Mouse (Mus musculus) olfactory bulb, adult 2 months (tissue): ENCODE data around the gene Rxfp2. TPM values are rescaled to one million over a fixed set of nuclear protein-coding genes. Genes with fewer than 3 reads are reported as not detected.

Experiments used
- H3K27ac ChIP-seq: fragments of 200-500 bp; 2 replicates; pipeline ENCODE4 v1.5.1; 2012; ENCODE audit warnings: low read depth, low read length; ENCODE audit not compliant: insufficient read depth
- H3K4me1 ChIP-seq: fragments of 200-500 bp; 2 replicates; pipeline ENCODE4 v1.6.1; 2012; ENCODE audit warnings: low read length; ENCODE audit not compliant: control insufficient read depth, insufficient read depth
- H3K4me3 ChIP-seq: fragments of 200-500 bp; 2 replicates; pipeline ENCODE4 v1.5.1; 2012; ENCODE audit warnings: mild to moderate bottlenecking, low read depth, low read length, moderate library complexity; ENCODE audit not compliant: insufficient read depth
- CTCF ChIP-seq: fragments of 200-500 bp; IDR thresholded peaks from 2 replicates; pipeline ENCODE4 v1.5.1; 2012; ENCODE audit warnings: low read depth, mild to moderate bottlenecking, low read length, moderate library complexity; ENCODE audit not compliant: insufficient read depth
- POLR2A ChIP-seq: fragments of 200-500 bp; IDR thresholded peaks from 2 replicates; pipeline ENCODE4 v1.6.1; 2012; ENCODE audit warnings: mild to moderate bottlenecking, low read depth, low read length, moderate library complexity; ENCODE audit not compliant: insufficient read depth
- WGBS: fragments of 180-500 bp; shearing (Covaris S2); methylation state at CpG from one replicate; pipeline ENCODE4 v1.1.7; 2018; 5-methylcytosine and 5-hydroxymethylcytosine counted together
- polyA plus RNA-seq: library from polyadenylated mRNA; stranded (reverse); fragments of >200 nt; gene quantifications from 2 replicates; pipeline ENCODE4 v1.2.4, GENCODE M21; 2012; ENCODE audit warnings: low replicate concordance; ENCODE audit not compliant: missing spikeins, insufficient read depth, insufficient read length

Rxfp2 gene
- polyA plus RNA-seq, 1 experiment = not detected

- WGBS = 94% methylated on average over 1 of the region's 1 CpGs
- no peak overlapping the region for H3K4me3 ChIP-seq
- no peak overlapping the region for H3K27ac ChIP-seq
- TF ChIP-seq CTCF (no peak), POLR2A (no peak)
- H3K4me1 ChIP-seq = no peaks in the 10 kb centered on the region
These were observed 36.8 kb downstream of the Rxfp2 start for GRCm38 (mm10) chr5:150055322-150055721.

- 69% methylated on average over 5 of the region's 5 CpGs for WGBS
- Histone ChIP-seq H3K27ac (no peak overlapping the region), H3K4me3 (no peak overlapping the region), H3K4me1 (no peaks in the 10 kb centered on the region)
- TF ChIP-seq CTCF (no peak), POLR2A (no peak)
These were observed 37.6 kb downstream of the Rxfp2 start for GRCm38 (mm10) chr5:150056056-150056455.

GRCm38 (mm10) chr5:150058845-150059244, 40.4 kb downstream of the Rxfp2 start:
- Histone ChIP-seq H3K4me1 (no peaks in the 10 kb centered on the region), H3K4me3 (no peak overlapping the region), H3K27ac (no peak overlapping the region)
- WGBS = 83% methylated on average over 5 of the region's 5 CpGs
- TF ChIP-seq POLR2A (no peak), CTCF (no peak)

GRCm38 (mm10) chr5:150059466-150059865, 41.0 kb downstream of the Rxfp2 start:
- no peak overlapping the region for H3K4me3 ChIP-seq
- TF ChIP-seq POLR2A = no peak
- TF ChIP-seq CTCF = no peak
- whole genome bisulfite sequencing = 92% methylated on average over 9 of the region's 9 CpGs
- no peak overlapping the region for H3K27ac ChIP-seq
- no peaks in the 10 kb centered on the region for H3K4me1 ChIP-seq

GRCm38 (mm10) chr5:150061086-150061485, 42.6 kb downstream of the Rxfp2 start:
- TF ChIP-seq CTCF (no peak), POLR2A (no peak)
- Histone ChIP-seq H3K4me1 (no peaks in the 10 kb centered on the region), H3K27ac (no peak overlapping the region), H3K4me3 (no peak overlapping the region)
- 86% methylated on average over 9 of the region's 9 CpGs for WGBS

GRCm38 (mm10) chr5:150064286-150064685, 45.8 kb downstream of the Rxfp2 start:
- Histone ChIP-seq H3K27ac (no peak overlapping the region), H3K4me1 (0 out of 2 replicates have a peak, but pooled peaks cover 2% of the 10 kb centered on the region), H3K4me3 (no peak overlapping the region)
- no peak for TF ChIP-seq POLR2A
- no peak for TF ChIP-seq CTCF
- WGBS = 71% methylated on average over 10 of the region's 10 CpGs

GRCm38 (mm10) chr5:150070086-150070485, 51.6 kb downstream of the Rxfp2 start:
- Histone ChIP-seq H3K4me3 (no peak overlapping the region), H3K27ac (no peak overlapping the region), H3K4me1 (0 out of 2 replicates have a peak, but pooled peaks cover 2% of the 10 kb centered on the region)
- WGBS = 24% methylated on average over 10 of the region's 10 CpGs
- TF ChIP-seq CTCF = no peak
- no peak for TF ChIP-seq POLR2A

GRCm38 (mm10) chr5:150071738-150072137, 53.3 kb downstream of the Rxfp2 start:
- 0 out of 2 replicates have a peak, but pooled peaks cover 2% of the 10 kb centered on the region for H3K4me1 ChIP-seq
- no peak overlapping the region for H3K4me3 ChIP-seq
- TF ChIP-seq CTCF (no peak), POLR2A (no peak)
- H3K27ac ChIP-seq = no peak overlapping the region

GRCm38 (mm10) chr5:150079866-150080797, 61.7 kb downstream of the Rxfp2 start:
- peak overlapping the region; percentile 19; the same call in 1 of the 2 replicates for H3K4me3 ChIP-seq
- WGBS = 27% methylated on average over 12 of the region's 12 CpGs
- TF ChIP-seq POLR2A (no peak), CTCF (no peak)
- H3K27ac ChIP-seq = no peak overlapping the region
- peaks cover 10% of the 10 kb centered on the region for H3K4me1 ChIP-seq

- H3K4me1 ChIP-seq = peaks cover 10% of the 10 kb centered on the region
- TF ChIP-seq POLR2A = no peak
- TF ChIP-seq CTCF = no peak
- no peak overlapping the region for H3K4me3 ChIP-seq
- H3K27ac ChIP-seq = no peak overlapping the region
- WGBS = 90% methylated on average over 14 of the region's 14 CpGs
These were observed 64.2 kb downstream of the Rxfp2 start for GRCm38 (mm10) chr5:150082696-150083095.
